Mouse (Mus musculus): ENCODE results near the gene Slc35e1. TPM values are rescaled to one million over a fixed set of nuclear protein-coding genes. Genes with fewer than 3 reads are reported as not detected.

The Slc35e1 gene
- polyA plus RNA-seq, 1 experiment from 2014 or later = 14.0 TPM

DNA sequence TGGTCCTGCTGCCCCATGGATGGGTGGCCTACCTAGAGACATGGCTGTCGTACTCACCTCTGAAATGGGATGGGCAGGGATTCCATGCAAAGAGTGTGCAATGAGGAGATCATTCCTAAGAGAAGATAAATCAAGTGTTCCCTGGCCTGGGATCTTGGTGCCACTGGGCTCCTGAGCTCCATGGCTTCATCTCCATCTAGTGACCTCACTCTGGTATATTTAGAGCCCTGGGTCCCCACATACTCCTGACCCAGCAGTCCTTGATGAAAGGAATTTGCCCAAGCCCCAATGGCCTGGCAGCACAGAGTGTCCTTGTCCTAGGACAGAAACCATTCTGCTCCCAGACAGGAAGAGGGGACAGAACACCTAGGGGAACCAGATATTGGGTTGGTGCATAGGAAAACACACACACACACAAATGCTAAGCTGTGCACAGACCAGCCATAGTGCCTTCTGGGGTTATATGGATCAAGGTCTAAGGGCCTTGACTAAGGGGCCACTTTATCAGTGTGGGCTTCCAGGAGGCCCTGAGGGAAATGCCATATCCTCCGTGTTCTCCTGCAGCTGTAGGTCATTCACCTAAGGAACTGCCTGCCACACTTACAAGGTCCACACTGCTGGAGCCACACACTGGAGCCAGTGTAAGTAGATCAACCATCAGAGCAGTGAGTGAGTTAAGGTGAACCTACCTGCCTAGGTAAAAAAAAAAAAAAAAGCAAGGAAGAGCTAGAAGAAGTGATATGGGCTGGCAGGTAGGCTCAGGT is 7.3 kb upstream of the Slc35e1 start:
- H3K27ac ChIP-seq = no peak overlapping the region

DNA sequence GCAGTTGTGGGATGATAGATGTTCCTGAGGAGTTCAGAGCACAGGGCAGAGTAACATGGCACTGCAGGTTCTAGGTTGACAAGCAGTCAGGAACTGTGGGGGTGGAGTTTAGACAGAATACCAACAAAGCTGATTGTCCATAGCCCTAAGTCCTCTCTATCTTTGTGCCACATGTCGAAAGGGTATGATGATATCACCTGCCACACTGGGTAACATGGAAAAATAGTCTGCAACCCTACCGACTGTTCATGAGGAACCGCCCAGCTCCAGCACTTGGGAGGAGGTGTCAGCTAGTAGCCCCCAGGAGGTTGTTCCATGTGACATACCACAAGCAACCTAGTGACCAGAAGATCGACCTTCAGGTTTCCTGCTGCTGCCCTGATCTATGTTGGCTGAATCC is 6.1 kb upstream of the Slc35e1 start:
- peaks cover 75% of the 10 kb centered on the region for H3K36me3 ChIP-seq (replicated peaks)
- H3K4me3 ChIP-seq = no peak overlapping the region
- H3K9me3 ChIP-seq = no peaks in the 10 kb centered on the region
- WGBS = 86% methylated on average over 4 of the region's 4 CpGs
- H3K27ac ChIP-seq = no peak overlapping the region
- DNase-seq (ENCODE audit: extremely low spot score, low spot score) = no peak
- peaks cover 31% of the 10 kb centered on the region for H3K4me1 ChIP-seq
- H3K27me3 ChIP-seq (ENCODE audit: poor library complexity, severe bottlenecking) = no peaks in the 10 kb centered on the region

More for the DNA sequence above, 7.3 kb upstream of the Slc35e1 start:
- WGBS = 75% methylated on average over 2 of the region's 2 CpGs
- DNase-seq (ENCODE audit: extremely low spot score, low spot score) = no peak
- H3K27me3 ChIP-seq (ENCODE audit: poor library complexity, severe bottlenecking) = no peaks in the 10 kb centered on the region
- peaks cover 21% of the 10 kb centered on the region; the same call in 1 of the 2 replicates for H3K4me1 ChIP-seq
- H3K36me3 ChIP-seq (replicated peaks) = peaks cover 78% of the 10 kb centered on the region
- H3K4me3 ChIP-seq = no peak overlapping the region
- H3K9me3 ChIP-seq = no peaks in the 10 kb centered on the region

DNA sequence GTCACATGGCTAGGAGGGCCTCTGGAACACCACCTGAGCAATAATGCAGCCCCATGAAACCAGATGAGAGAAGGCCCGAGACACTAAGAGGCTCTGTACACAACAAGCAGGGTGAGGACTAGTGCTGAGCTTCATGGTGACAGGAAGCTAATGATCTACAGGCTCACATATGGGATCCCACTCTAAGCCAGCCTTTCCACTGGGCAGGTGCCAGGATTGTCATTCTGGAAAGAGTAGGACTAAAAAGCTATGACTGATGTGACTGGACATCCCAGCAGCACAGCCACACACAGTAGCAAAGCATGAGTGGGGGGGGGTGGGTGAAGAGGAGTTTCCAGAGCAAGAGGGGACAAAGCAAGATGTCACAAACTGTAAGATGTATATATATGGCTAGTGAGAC is 5.5 kb upstream of the Slc35e1 start:
- 86% methylated on average over 1 of the region's 1 CpGs for WGBS
- Histone ChIP-seq H3K4me1 (peaks cover 35% of the 10 kb centered on the region), H3K36me3 (replicated peaks) (peaks cover 70% of the 10 kb centered on the region), H3K27ac (no peak overlapping the region), H3K4me3 (no peak overlapping the region), H3K27me3 (ENCODE audit: poor library complexity, severe bottlenecking) (no peaks in the 10 kb centered on the region), H3K9me3 (no peaks in the 10 kb centered on the region)
- no peak for DNase-seq (ENCODE audit: extremely low spot score, low spot score)

DNA sequence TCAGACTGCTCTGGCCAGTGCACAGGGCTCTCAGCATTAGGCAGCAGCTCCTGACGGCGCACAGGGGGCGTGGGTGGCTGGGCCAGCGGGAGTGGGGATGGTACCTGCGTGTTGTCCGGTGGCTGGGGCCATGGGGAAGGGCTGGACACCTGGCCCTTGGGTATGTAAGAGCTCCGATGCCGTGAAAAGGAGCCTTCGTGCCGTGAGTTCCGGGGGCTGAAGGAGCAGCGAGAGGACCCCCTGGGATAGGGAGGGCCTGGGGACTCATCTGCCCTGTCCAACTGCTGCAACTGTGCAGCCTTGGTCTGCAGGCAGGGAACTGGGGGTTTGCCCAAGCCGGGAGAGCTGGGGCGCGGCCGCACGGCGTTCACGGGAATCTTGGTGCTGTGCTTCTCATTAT is 3.8 kb upstream of the Slc35e1 start:
- Histone ChIP-seq H3K4me1 (peaks cover 43% of the 10 kb centered on the region), H3K36me3 (replicated peaks) (peaks cover 60% of the 10 kb centered on the region), H3K27ac (no peak overlapping the region), H3K9me3 (no peaks in the 10 kb centered on the region), H3K4me3 (no peak overlapping the region), H3K27me3 (ENCODE audit: poor library complexity, severe bottlenecking) (no peaks in the 10 kb centered on the region)
- 91% methylated on average over 19 of the region's 19 CpGs for WGBS
- DNase-seq (ENCODE audit: extremely low spot score, low spot score) = no peak

DNA sequence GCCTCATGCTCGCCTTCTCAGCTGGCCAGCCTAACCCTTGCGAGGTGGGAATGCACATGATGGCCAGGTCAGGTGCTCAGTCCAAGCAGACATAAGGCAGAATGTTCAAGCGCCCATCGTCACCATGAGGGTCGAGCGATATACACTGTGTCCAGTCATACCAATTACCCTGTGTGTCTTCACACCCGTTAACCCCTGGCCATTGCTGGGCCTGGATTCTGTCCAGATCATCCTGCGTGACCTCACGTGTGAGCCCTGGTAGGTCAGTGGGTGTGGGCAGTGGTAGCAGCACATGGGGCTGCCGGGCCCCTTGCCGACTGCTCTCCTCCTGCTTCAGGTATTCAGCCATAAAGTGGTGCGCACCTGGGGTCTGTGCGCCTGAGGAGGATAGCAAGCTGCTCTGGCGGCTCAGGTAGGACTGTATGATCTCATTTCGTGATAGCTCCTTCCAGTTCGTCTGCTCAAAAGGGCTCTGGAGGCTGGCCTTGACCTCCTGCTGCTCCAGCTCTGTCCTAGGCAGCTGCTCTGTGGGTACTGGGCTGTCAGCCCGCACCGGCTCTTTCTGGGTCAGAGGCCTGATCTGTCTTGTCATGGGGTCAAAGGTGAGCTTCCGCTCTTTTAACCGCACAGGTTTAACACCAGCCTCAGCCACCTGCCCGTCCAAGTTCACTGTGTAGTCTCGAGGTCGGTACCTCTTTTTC is 3.1 kb upstream of the Slc35e1 start:
- H3K4me1 ChIP-seq = peaks cover 50% of the 10 kb centered on the region
- H3K27ac ChIP-seq = no peak overlapping the region
- DNase-seq (ENCODE audit: extremely low spot score, low spot score) = no peak
- no peak overlapping the region for H3K4me3 ChIP-seq
- 87% methylated on average over 23 of the region's 23 CpGs for WGBS
- no peaks in the 10 kb centered on the region for H3K27me3 ChIP-seq (ENCODE audit: poor library complexity, severe bottlenecking)
- peaks cover 59% of the 10 kb centered on the region for H3K36me3 ChIP-seq (replicated peaks)
- H3K9me3 ChIP-seq = no peaks in the 10 kb centered on the region

DNA sequence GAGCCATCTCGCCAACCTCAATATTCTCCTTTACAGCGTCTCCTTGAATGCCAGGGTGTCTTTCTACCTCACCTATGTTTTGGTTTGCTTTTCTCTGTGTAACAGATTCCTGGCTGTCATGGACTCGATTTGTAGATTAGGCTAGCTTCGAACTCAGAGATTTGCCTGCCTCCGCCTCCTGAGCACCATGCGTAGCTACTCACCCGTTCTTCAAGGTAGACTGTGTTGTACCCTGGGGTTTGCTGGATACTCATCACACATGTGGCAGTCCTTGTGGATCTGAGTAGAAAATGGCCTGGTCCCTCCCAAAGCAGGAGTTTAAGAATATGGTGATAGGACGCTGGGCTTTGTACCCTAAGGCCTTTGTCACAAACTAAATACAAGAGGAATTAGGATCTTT is 967 bp upstream of the Slc35e1 start:
- Histone ChIP-seq H3K27me3 (ENCODE audit: poor library complexity, severe bottlenecking) (no peaks in the 10 kb centered on the region), H3K27ac (peak overlapping the region; percentile 88), H3K9me3 (no peaks in the 10 kb centered on the region), H3K4me3 (peak overlapping the region; percentile 94), H3K36me3 (replicated peaks) (peaks cover 65% of the 10 kb centered on the region), H3K4me1 (peaks cover 54% of the 10 kb centered on the region)
- 19% methylated on average over 8 of the region's 8 CpGs for WGBS
- no peak for DNase-seq (ENCODE audit: extremely low spot score, low spot score)

DNA sequence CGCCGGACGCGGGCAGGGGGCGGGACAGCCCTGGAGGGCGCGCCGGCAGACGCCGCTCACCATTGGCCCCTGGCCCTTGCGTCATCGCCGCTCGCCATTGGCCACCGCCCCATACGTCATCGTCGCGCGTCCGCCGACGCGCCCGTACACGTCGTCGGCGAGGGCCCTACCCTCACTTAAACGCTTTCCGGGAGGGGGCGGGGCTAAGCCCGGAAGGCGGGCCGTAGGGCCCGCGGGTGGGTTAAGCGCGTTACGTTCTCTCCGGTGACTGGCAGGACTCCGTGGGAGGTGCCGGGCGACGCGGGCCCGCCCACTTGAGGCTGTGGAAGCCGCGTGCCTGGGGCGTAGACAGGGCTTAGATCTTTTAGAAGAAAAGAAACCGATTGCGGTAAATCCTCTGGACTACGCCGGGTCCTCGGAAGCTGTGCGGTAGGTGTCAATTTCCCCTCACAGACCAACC is 238 bp upstream of the Slc35e1 start:
- H3K9me3 ChIP-seq = no peaks in the 10 kb centered on the region
- under 1% methylated on average over 56 of the region's 56 CpGs for WGBS
- peaks cover 65% of the 10 kb centered on the region for H3K36me3 ChIP-seq (replicated peaks)
- no peaks in the 10 kb centered on the region for H3K27me3 ChIP-seq (ENCODE audit: poor library complexity, severe bottlenecking)
- peaks cover 54% of the 10 kb centered on the region for H3K4me1 ChIP-seq
- peak overlapping the region; percentile 88 for H3K27ac ChIP-seq
- peak; percentile 99 for DNase-seq (ENCODE audit: extremely low spot score, low spot score)
- peak overlapping the region; percentile 94 for H3K4me3 ChIP-seq

DNA sequence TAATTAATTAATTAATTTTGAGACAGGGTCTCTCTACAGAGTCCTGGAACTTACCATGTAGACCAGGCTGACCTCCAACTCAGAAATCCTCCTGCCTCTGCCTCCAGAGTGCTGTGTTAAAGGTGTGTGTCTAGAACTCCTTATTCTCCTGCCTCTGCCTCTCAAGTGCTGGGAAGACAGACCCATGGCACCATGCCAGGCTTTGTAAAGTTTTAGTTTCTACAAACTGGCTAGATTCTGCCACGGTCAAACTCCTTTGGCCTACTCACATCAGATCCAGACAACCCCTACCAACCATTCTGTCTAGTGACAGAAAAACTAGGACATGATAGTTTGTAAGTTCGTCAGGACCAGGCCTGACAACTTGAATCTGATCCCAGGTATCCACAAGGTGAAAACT is 1.4 kb downstream of the Slc35e1 start:
- no peak for DNase-seq (ENCODE audit: extremely low spot score, low spot score)
- 88% methylated on average over 2 of the region's 2 CpGs for WGBS
- Histone ChIP-seq H3K36me3 (replicated peaks) (peaks cover 65% of the 10 kb centered on the region), H3K27ac (no peak overlapping the region), H3K4me3 (peak overlapping the region; percentile 94), H3K27me3 (ENCODE audit: poor library complexity, severe bottlenecking) (no peaks in the 10 kb centered on the region), H3K9me3 (no peaks in the 10 kb centered on the region), H3K4me1 (peaks cover 47% of the 10 kb centered on the region)

DNA sequence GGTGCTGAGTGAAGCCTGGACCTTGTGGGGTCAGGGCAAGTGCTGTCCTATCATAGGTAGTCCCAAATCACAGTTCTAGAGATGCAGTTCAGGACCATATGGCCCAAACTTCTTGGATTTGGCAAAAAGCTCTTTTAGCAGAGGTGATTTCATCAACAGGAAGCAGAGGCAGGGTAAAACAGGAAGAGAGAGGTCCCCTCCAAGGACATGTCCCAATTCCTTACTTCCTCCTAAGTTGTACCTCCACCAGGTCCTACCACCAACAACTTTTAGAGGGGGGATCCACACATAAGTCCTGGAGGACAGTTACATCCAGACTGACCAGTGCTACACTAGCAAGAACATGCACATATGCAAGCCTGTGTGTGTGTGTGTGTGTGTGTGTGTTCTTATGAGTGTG is 5.4 kb downstream of the Slc35e1 start:
- H3K36me3 ChIP-seq (replicated peaks) = peaks cover 83% of the 10 kb centered on the region
- H3K27ac ChIP-seq = no peak overlapping the region

DNA sequence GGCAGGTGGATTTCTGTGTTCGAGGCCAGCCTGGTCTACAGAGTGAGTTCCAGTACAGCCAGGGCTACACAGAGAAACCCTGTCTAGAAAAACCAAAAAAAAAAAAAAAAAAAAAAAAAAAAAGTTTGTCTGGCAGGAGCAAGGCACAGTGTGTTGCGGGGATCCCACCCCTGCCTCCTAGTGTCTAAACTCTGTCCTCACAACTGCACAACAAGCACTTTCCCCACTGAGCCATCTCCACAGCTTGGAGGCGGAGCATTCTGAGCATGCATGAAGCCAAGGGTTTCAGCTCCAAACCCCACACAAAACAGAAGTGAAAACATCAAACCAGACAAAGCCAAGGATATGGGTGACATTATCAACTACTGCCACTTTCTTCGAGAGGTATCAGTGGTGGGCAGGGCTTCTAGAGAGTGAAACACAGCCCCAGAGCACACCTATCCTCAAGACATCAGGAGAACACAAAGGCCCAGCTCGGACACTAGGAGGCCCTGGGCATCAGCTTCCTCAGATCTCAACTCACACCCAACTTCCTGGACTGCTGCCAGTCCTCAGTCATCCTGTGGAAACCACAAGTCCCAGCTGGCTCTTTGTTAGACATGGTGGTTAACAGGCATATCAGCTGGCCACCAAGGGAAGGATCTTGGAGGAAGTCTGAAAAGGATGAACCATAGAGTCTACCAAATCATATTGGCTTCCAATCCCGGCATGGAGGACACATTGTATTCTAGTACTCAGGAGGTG is 6.8 kb downstream of the Slc35e1 start:
- H3K36me3 ChIP-seq (replicated peaks) = peaks cover 96% of the 10 kb centered on the region
- no peak for DNase-seq (ENCODE audit: extremely low spot score, low spot score)
- WGBS = 85% methylated on average over 6 of the region's 6 CpGs

More for the DNA sequence above, 5.4 kb downstream of the Slc35e1 start:
- Histone ChIP-seq H3K4me1 (peaks cover 19% of the 10 kb centered on the region), H3K4me3 (no peak overlapping the region), H3K9me3 (no peaks in the 10 kb centered on the region), H3K27me3 (ENCODE audit: poor library complexity, severe bottlenecking) (no peaks in the 10 kb centered on the region)
- no peak for DNase-seq (ENCODE audit: extremely low spot score, low spot score)

DNA sequence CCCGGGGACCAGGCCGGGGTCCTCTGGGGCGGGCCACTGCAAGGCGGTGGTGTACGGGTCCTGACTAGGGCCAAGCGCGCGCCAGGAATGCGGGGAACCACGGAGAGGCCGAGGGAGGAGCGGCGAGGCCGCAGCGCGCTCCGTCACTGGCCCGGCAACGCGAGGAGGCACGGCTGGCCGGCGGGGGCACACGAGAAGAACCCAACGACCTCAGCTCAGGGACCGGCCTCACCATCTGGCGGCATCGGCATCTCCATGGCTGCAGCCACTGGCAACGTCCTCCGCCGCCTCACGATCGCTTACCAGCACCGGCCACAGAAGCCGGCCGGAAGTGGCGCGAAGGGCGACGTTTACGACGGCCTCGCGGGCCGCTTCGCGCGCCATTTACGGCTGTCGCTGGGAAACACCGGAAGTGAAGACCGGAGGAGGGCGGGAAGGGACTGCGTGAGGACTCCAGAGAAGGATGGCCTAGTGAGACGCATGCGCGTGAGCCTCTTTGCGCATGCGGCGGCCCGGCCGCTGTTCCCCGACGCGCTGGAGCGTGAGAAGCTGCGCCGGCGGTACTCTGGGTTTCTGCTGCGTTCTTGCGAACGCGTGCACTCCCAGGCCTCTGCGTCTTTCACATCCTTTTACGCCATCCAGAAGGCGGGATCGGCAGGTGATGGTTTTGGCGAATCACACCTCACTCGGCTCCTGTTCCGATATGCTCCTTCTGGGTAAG is 17.4 kb downstream of the Slc35e1 start, which contains the start of gene Cherp:
Cherp (minus strand) TSS at position 401 of the 721 bp plus-strand sequence.
- H3K27me3 ChIP-seq (ENCODE audit: poor library complexity, severe bottlenecking) = no peaks in the 10 kb centered on the region
- H3K27ac ChIP-seq = peak within 1 kb of the TSS; percentile 95
- no peaks in the 10 kb centered on the region for H3K9me3 ChIP-seq
- peaks cover 29% of the 10 kb centered on the region for H3K4me1 ChIP-seq
- DNase-seq (ENCODE audit: extremely low spot score, low spot score) = peak; percentile 99
- H3K36me3 ChIP-seq (replicated peaks) = peaks cover 51% of the 10 kb centered on the region
- WGBS = under 1% methylated on average over 80 of the region's 80 CpGs
- H3K4me3 ChIP-seq = peak within 1 kb of the TSS; percentile 90

More for the DNA sequence above, 6.8 kb downstream of the Slc35e1 start:
- Histone ChIP-seq H3K27ac (no peak overlapping the region), H3K27me3 (ENCODE audit: poor library complexity, severe bottlenecking) (no peaks in the 10 kb centered on the region), H3K9me3 (no peaks in the 10 kb centered on the region), H3K4me1 (peaks cover 5% of the 10 kb centered on the region), H3K4me3 (no peak overlapping the region)

DNA sequence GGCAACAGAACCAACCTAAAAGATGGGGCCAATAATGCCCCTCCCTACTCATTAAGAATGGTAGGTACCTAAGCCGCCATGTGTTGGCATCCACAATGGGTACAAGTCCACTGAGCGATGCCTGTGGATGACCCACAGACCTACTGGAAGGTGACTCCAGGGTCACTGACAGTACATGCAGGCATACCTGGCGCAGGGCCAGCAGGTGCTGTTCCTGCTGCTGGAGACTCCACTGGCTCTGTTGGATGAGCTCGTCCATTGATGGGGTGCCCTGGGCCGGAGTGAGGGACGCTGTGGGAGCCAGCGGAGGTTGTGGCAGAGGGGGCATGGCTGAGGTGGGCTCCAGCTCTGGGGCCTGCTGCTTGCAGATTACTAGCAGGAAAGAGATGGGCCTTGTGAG is 21.7 kb downstream of the Slc35e1 start:
- 94% methylated on average over 7 of the region's 7 CpGs for WGBS
- H3K36me3 ChIP-seq (replicated peaks) = peaks cover 79% of the 10 kb centered on the region
- H3K4me3 ChIP-seq = no peak overlapping the region
- H3K9me3 ChIP-seq = no peaks in the 10 kb centered on the region
- DNase-seq (ENCODE audit: extremely low spot score, low spot score) = no peak
- H3K4me1 ChIP-seq = peaks cover 17% of the 10 kb centered on the region
- H3K27ac ChIP-seq = no peak overlapping the region
- H3K27me3 ChIP-seq (ENCODE audit: poor library complexity, severe bottlenecking) = no peaks in the 10 kb centered on the region

Measured in forebrain, embryonic 10.5 days (tissue).